Mouse (Mus musculus) hindbrain, postnatal 0 days (tissue): ENCODE results near the gene Chrna5. TPM values are rescaled to one million over a fixed set of nuclear protein-coding genes. Genes with fewer than 3 reads are reported as not detected.

Source experiments
- ATAC-seq: fragments of 200-750 bp; cut with Nextera tagmentation; 2 replicates; pipeline ENCODE4 v1.8.0; 2017; ENCODE audit warnings: mild to moderate bottlenecking, moderate TSS enrichment, moderate library complexity
- DNase-seq: peaks from one replicate; pipeline ENCODE4 v3.0.0-alpha.2; 2015; ENCODE audit warnings: low spot score
- H3K27ac ChIP-seq: fragments of 300-500 bp; sonication (generic); 2 replicates; pipeline ENCODE4 v1.5.1; 2014; ENCODE audit warnings: mild to moderate bottlenecking
- H3K27me3 ChIP-seq: fragments of 300-500 bp; sonication (generic); 2 replicates; pipeline ENCODE4 v1.6.1; 2014; ENCODE audit warnings: low read length, mixed read lengths; ENCODE audit not compliant: insufficient read depth
- H3K36me3 ChIP-seq: fragments of 300-500 bp; sonication (generic); 2 replicates; pipeline ENCODE4 v1.6.1; 2014; ENCODE audit warnings: low read length, mixed read lengths; ENCODE audit not compliant: insufficient read depth
- H3K4me1 ChIP-seq: fragments of 300-500 bp; sonication (generic); 2 replicates; pipeline ENCODE4 v1.6.1; 2014; ENCODE audit warnings: antibody characterized with exemption, low read length, mixed read lengths; ENCODE audit not compliant: insufficient read depth
- H3K4me2 ChIP-seq: fragments of 300-500 bp; sonication (generic); 2 replicates; pipeline ENCODE4 v1.6.1; 2014; ENCODE audit warnings: low read depth, mild to moderate bottlenecking, low read length, moderate library complexity, mixed read lengths
- H3K4me3 ChIP-seq: fragments of 300-500 bp; sonication (generic); 2 replicates; pipeline ENCODE4 v1.5.1; 2014; ENCODE audit warnings: low read length
- H3K9ac ChIP-seq: fragments of 300-500 bp; sonication (generic); replicated peaks from 2 replicates; pipeline ENCODE4 v1.6.1; 2014; ENCODE audit warnings: mild to moderate bottlenecking, low read length, moderate library complexity, mixed read lengths
- H3K9me3 ChIP-seq: fragments of 300-500 bp; sonication (generic); 2 replicates; pipeline ENCODE4 v1.6.1; 2016; ENCODE audit warnings: low read length, mixed read lengths
- CTCF ChIP-seq: IDR thresholded peaks from 2 replicates; pipeline ENCODE4 v1.5.1; 2016; ENCODE audit warnings: antibody characterized with exemption, control low read depth, low read depth
- WGBS: fragments of 180-500 bp; shearing (Covaris S2); extraction: QIAGEN DNeasy Blood & Tissue Kit; methylation state at CpG from one replicate; pipeline ENCODE4 v1.1.7; 2014; 5-methylcytosine and 5-hydroxymethylcytosine counted together
- polyA plus RNA-seq: library from polyadenylated mRNA; unstranded; fragments of >200 nt; fragmentation: Nextera tagmentation; extraction: Ambion mirVana; gene quantifications from 2 replicates; pipeline ENCODE4 v1.2.1, GENCODE M21; 2015
- total RNA-seq: library from RNA; depleted of rRNA; stranded (reverse); fragments of >200 nt; gene quantifications from 2 replicates; pipeline ENCODE4 v1.2.3, GENCODE M21; 2014

Chrna5 gene
- total and polyA plus RNA-seq, 2 experiments from 2014 or later = 2.4 to 4.8 TPM

DNA sequence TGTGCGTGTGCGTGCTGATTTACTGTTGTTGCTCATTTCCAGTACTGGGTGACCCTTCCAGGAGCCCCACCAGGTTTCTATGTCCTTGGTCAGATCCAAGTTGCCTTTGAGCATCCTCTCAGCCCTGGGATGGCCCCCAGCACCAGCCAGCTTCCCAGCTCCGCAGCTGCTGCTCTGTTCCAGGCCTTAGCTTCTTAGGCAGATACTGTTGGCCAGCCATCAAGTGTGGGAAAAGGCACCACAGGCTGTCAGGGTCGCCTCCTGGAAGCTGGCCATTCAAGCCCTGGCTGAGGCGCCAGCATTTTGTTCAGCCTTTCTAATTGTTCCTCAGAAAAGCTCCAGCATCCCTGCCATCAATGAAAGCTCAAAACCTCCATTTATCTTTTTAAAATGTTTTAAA lies 59.3 kb downstream of the Chrna5 start:
- 0 out of 2 replicates have a peak, but pooled peaks cover 4% of the 10 kb centered on the region for H3K4me1 ChIP-seq
- no peaks in the 10 kb centered on the region for H3K36me3 ChIP-seq
- no peak overlapping the region for H3K27ac ChIP-seq
- no peak for TF ChIP-seq CTCF
- DNase-seq = peak; percentile 86
- H3K27me3 ChIP-seq = no peaks in the 10 kb centered on the region; the same call in 1 of the 2 replicates
- ATAC-seq = peak; percentile 81
- H3K9me3 ChIP-seq = no peaks in the 10 kb centered on the region
- H3K4me2 ChIP-seq = no peak overlapping the region
- H3K9ac ChIP-seq = no peak overlapping the region
- H3K4me3 ChIP-seq = no peak overlapping the region
- WGBS = 42% methylated on average over 5 of the region's 5 CpGs

DNA sequence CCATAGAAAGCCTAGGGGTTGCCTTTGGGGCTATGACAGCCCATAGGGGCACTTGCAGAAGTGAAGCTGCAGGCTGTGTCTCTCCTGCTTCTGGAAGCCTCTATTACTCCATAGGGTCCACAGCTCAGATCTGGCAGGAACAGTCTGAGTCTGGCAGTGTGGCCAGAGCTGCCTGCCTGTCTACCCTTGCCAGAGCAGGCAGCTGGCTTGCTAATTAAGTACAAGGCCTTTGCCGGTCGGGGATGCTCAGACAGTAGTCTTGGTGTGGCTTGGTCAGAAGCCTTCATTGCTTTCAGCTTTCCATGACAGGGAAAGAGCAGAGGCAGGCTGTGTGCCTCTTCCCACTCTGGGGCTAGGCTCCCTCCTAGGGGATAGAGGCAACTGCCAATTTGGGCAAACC lies 60.7 kb downstream of the Chrna5 start:
- no peak for TF ChIP-seq CTCF
- H3K4me3 ChIP-seq = no peak overlapping the region
- 24% methylated on average over 2 of the region's 2 CpGs for WGBS
- DNase-seq = peak; percentile 80
- peak; percentile 83 for ATAC-seq
- no peaks in the 10 kb centered on the region for H3K36me3 ChIP-seq
- H3K27ac ChIP-seq = peak overlapping the region; percentile 48
- H3K4me1 ChIP-seq = 0 out of 2 replicates have a peak, but pooled peaks cover 4% of the 10 kb centered on the region
- H3K27me3 ChIP-seq = no peaks in the 10 kb centered on the region; the same call in 1 of the 2 replicates
- H3K4me2 ChIP-seq = no peak overlapping the region
- no peaks in the 10 kb centered on the region for H3K9me3 ChIP-seq
- no peak overlapping the region for H3K9ac ChIP-seq

DNA sequence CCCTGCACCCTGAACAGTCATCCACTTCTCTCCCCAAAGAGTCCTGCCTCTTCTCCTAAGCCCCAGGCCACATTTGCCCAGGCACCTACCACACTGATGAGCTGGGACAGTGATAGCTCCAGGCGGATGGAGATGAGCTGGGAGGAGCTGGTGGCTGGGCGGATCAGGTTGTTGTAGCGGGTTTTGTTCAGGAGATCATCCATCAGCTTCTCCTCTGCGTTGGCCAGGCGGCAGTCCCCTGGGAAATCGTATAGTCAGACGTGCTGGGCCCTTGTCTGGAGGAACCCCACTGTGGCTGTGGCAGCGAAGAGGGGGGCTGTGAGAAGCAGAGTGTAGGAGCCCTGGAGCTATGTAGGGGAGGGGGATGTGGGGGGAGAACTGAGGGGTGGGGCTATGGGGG lies 63.0 kb downstream of the Chrna5 start:
- no peaks in the 10 kb centered on the region for H3K9me3 ChIP-seq
- H3K4me3 ChIP-seq = no peak overlapping the region
- no peaks in the 10 kb centered on the region for H3K36me3 ChIP-seq
- no peak overlapping the region for H3K4me2 ChIP-seq
- H3K4me1 ChIP-seq = peaks cover 4% of the 10 kb centered on the region; the same call in 1 of the 2 replicates
- DNase-seq (no peak), ATAC-seq (no peak)
- 9% methylated on average over 8 of the region's 8 CpGs for WGBS
- TF ChIP-seq CTCF = no peak
- no peak overlapping the region for H3K27ac ChIP-seq
- H3K9ac ChIP-seq = no peak overlapping the region
- H3K27me3 ChIP-seq = no peaks in the 10 kb centered on the region; the same call in 1 of the 2 replicates

DNA sequence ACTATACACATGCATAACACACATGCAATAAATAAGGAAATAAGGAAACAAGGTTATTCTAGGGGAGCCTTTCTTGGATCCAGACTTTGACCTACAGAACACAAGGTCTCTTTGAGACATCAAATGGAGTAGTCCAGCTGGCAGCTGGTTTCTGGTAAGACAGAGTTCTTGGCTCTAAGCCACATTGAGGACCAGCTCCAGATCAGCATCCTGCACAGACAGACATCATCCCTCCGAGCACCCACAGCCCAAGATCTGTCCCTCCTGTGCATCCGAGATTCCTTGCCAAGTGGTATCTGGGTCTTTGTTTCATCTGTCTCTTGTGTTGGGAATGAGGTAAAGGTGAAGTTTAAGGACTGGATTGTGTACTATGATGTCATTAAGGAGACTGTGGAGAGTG lies 64.3 kb downstream of the Chrna5 start:
- H3K4me3 ChIP-seq = no peak overlapping the region
- 49% methylated on average over 2 of the region's 2 CpGs for WGBS
- H3K9me3 ChIP-seq = no peaks in the 10 kb centered on the region
- ATAC-seq (no peak), DNase-seq (peak; percentile 22)
- no peak for TF ChIP-seq CTCF
- H3K4me2 ChIP-seq = no peak overlapping the region
- H3K4me1 ChIP-seq = peaks cover 4% of the 10 kb centered on the region; the same call in 1 of the 2 replicates
- no peaks in the 10 kb centered on the region; the same call in 1 of the 2 replicates for H3K27me3 ChIP-seq
- no peak overlapping the region for H3K27ac ChIP-seq
- H3K9ac ChIP-seq = no peak overlapping the region
- H3K36me3 ChIP-seq = no peaks in the 10 kb centered on the region

DNA sequence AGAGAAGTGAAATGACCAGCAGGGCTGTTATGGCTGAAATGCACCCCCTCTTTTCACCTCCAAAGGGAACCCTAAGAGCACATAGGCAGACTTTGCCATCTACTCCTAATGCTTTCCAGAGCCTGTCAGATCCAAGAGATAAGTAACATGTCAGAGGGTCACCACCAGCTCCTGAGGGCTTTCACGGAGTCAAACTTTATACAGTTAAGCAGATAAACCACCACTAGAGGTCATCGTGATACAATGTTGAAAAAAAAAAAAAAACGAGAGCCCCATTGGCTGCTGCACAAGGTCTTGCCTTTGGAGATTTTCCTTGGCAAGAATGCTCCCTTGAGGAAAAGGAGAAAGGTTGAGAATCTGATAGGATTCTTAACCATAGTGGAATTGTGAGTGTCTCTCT lies 66.1 kb downstream of the Chrna5 start:
- Histone ChIP-seq H3K4me2 (peak overlapping the region; percentile 16; the same call in 1 of the 2 replicates), H3K4me3 (no peak overlapping the region), H3K36me3 (no peaks in the 10 kb centered on the region), H3K9ac (no peak overlapping the region), H3K4me1 (peaks cover 1% of the 10 kb centered on the region; the same call in 1 of the 2 replicates), H3K27ac (no peak overlapping the region), H3K27me3 (no peaks in the 10 kb centered on the region; the same call in 1 of the 2 replicates), H3K9me3 (no peaks in the 10 kb centered on the region)
- ATAC-seq = no peak
- 0% methylated on average over 3 of the region's 3 CpGs for WGBS
- peak; percentile 54 for TF ChIP-seq CTCF
- peak; percentile 61 for DNase-seq

DNA sequence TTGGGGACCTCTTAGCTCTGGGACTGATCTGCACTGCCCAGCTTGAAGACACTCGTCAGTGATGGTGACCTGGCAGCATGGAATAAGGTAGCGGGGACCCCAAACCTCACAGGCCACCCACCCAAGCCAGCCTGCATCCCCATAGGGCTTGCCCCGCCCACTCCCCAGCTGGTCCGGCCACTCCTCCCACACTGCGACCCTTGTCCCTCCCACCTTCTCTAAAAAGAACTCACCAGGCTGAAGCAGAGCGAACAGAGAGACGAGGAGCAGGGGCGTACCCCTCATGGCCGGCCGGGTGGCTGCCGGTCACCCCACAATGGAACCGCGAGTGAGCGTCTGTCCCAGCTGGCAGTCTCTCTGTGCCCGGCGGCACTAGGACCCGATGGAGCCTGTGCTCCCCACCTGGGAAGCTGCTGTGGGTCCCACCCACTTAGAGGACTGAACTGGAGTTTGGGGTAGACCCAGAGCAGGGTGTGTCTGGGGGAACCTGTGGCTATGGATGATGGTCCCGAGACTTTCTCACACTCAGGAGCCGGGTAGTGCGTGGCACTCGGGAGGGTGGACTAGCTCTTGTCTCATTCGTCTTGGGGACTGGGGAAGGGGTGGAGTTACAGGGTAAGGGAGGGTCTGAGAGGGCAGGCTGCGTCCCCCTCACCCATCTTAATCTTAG lies 67.7 kb downstream of the Chrna5 start, which contains the start of gene Chrnb4:
TSS of gene Chrnb4 (minus strand) at position 569 of the 670 bp plus-strand sequence.
- no peak for DNase-seq
- under 1% methylated on average over 23 of the region's 23 CpGs for WGBS

More for the DNA sequence above, 67.7 kb downstream of the Chrna5 start, which contains the start of gene Chrnb4:
- Histone ChIP-seq H3K36me3 (no peaks in the 10 kb centered on the region), H3K9ac (0 out of 2 replicates have a peak within 1 kb of the TSS, but pooled peaks have one; percentile 2), H3K4me1 (no peaks in the 10 kb centered on the region; the same call in 1 of the 2 replicates), H3K9me3 (no peaks in the 10 kb centered on the region), H3K4me3 (peak within 1 kb of the TSS; percentile 41), H3K27ac (no peak within 1 kb of the TSS), H3K27me3 (no peaks in the 10 kb centered on the region; the same call in 1 of the 2 replicates), H3K4me2 (peak within 1 kb of the TSS; percentile 91)
- ATAC-seq = peak; percentile 66
- TF ChIP-seq CTCF = no peak
